Mouse (Mus musculus): ENCODE measurements around the gene Fscb.

GRCm38 (mm10) chr12:64473615-64474014 lies 875 bp downstream of the Fscb start:
- TF ChIP-seq CTCF (IDR thresholded peaks at IDR 0.05; ENCODE audit: low read depth) = no peak
- TF ChIP-seq EP300 (IDR thresholded peaks at IDR 0.05; ENCODE audit: low read depth) = no peak

Data from liver, postnatal 0 days (tissue).